Mouse (Mus musculus): Measurements from ENCODE around the gene Angptl4. TPM values are rescaled to one million over a fixed set of nuclear protein-coding genes. Genes with fewer than 3 reads are reported as not detected.
"Not testable (repeated sequence)": the region's sequence is repeated elsewhere in the genome, so short reads cannot be mapped to it uniquely, and the experiment has no call there.

The Angptl4 gene
- polyA plus RNA-seq, 1 experiment from 2014 or later: 22.6 TPM

- Histone ChIP-seq H3K36me3 (replicated peaks) (peaks cover 35% of the 10 kb centered on the region), H3K9ac (no peak overlapping the region), H3K9me3 (no peaks in the 10 kb centered on the region), H3K4me3 (no peak overlapping the region), H3K4me2 (no peak overlapping the region), H3K27ac (no peak overlapping the region), H3K4me1 (no peaks in the 10 kb centered on the region), H3K27me3 (replicated peaks) (no peaks in the 10 kb centered on the region)
- no peak for ATAC-seq (replicated peaks)
- WGBS: 73% methylated on average over 2 of the region's 2 CpGs
These were observed 35.6 kb downstream of the Angptl4 start for GRCm38 (mm10) chr17:33746011-33746410.

- no peak for ATAC-seq (replicated peaks)
- Histone ChIP-seq H3K4me2 (no peak overlapping the region), H3K4me3 (no peak overlapping the region), H3K9ac (no peak overlapping the region), H3K9me3 (no peaks in the 10 kb centered on the region), H3K27me3 (replicated peaks) (no peaks in the 10 kb centered on the region), H3K4me1 (no peaks in the 10 kb centered on the region), H3K27ac (no peak overlapping the region), H3K36me3 (replicated peaks) (peaks cover 35% of the 10 kb centered on the region)
- WGBS: 89% methylated on average over 5 of the region's 5 CpGs
These were observed 36.8 kb downstream of the Angptl4 start for GRCm38 (mm10) chr17:33744686-33745384.

DNA sequence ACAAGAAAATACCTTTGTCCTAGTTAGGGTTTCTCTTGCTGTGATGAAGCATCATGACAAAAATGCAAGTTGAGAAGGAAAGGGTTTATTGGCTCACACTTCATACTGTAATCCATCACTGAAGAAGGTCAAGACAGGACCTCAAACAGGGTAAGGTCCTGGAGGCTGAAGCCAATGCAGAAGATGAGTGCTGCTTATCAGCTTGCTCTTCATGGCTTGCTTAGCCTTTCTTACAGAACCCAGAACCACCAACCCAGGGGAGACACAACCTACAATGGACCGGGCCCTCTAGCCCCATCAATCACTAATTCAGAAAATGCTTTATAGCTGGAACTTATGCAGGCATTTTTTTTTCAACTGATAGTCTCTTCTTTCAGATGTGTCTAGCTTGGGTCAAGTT, 39.2 kb downstream of the Angptl4 start:
- H3K27ac ChIP-seq: no peak overlapping the region
- no peaks in the 10 kb centered on the region for H3K9me3 ChIP-seq
- H3K4me2 ChIP-seq: no peak overlapping the region
- H3K9ac ChIP-seq: no peak overlapping the region
- ATAC-seq (replicated peaks): no peak
- H3K36me3 ChIP-seq (replicated peaks): peaks cover 17% of the 10 kb centered on the region
- WGBS: 98% methylated on average over 1 of the region's 1 CpGs
- no peak overlapping the region for H3K4me3 ChIP-seq
- no peaks in the 10 kb centered on the region for H3K27me3 ChIP-seq (replicated peaks)
- no peaks in the 10 kb centered on the region for H3K4me1 ChIP-seq

GRCm38 (mm10) chr17:33733526-33733925, 48.1 kb downstream of the Angptl4 start:
- not testable (repeated sequence) for H3K4me3 ChIP-seq; ATAC-seq (replicated peaks); H3K27ac ChIP-seq; H3K36me3 ChIP-seq (replicated peaks); H3K27me3 ChIP-seq (replicated peaks); H3K4me2 ChIP-seq; H3K9ac ChIP-seq; H3K9me3 ChIP-seq; H3K4me1 ChIP-seq
- WGBS: 86% methylated on average over 10 of the region's 10 CpGs

GRCm38 (mm10) chr17:33732556-33733083, 49.0 kb downstream of the Angptl4 start:
- H3K36me3 ChIP-seq (replicated peaks); H3K4me2 ChIP-seq; H3K27me3 ChIP-seq (replicated peaks); H3K4me3 ChIP-seq; H3K9ac ChIP-seq; H3K9me3 ChIP-seq; H3K4me1 ChIP-seq; H3K27ac ChIP-seq; ATAC-seq (replicated peaks): not testable (repeated sequence)
- 76% methylated on average over 9 of the region's 9 CpGs for WGBS

GRCm38 (mm10) chr17:33729215-33729614, 52.4 kb downstream of the Angptl4 start:
- WGBS: 76% methylated on average over 2 of the region's 2 CpGs

DNA sequence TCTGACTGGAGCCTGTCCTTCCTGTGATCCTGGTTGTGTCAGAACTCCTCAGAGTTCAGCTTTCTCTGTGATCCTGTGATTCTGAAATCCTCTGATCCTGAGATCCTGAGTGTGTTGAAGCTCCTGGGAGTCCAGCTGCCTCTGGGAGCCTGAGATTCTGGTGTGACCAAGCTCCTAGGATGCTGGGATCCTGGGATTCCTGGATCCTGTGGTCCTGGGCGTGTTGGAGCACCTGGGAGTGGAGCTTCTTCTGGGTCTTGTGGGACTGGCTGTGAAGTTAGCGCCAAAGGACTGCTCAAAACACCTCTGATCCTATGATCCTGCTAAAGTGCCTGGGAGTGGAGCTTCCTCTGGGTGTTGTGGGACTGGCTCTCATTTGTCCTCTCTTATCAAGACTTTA, 53.2 kb downstream of the Angptl4 start:
- no peak for ATAC-seq (replicated peaks)
- Histone ChIP-seq H3K27me3 (replicated peaks) (no peaks in the 10 kb centered on the region), H3K4me2 (no peak overlapping the region), H3K9ac (no peak overlapping the region), H3K27ac (no peak overlapping the region), H3K36me3 (replicated peaks) (no peaks in the 10 kb centered on the region), H3K4me3 (no peak overlapping the region), H3K9me3 (no peaks in the 10 kb centered on the region), H3K4me1 (no peaks in the 10 kb centered on the region)
- WGBS: 82% methylated on average over 2 of the region's 2 CpGs

More at GRCm38 (mm10) chr17:33729215-33729614, 52.4 kb downstream of the Angptl4 start:
- Histone ChIP-seq H3K9ac (no peak overlapping the region), H3K4me3 (no peak overlapping the region), H3K9me3 (no peaks in the 10 kb centered on the region), H3K36me3 (replicated peaks) (no peaks in the 10 kb centered on the region), H3K27me3 (replicated peaks) (no peaks in the 10 kb centered on the region), H3K4me1 (no peaks in the 10 kb centered on the region), H3K4me2 (no peak overlapping the region), H3K27ac (no peak overlapping the region)
- ATAC-seq (replicated peaks): no peak

Other genes starting within 250 kb of the Angptl4 start
- 1.5 and 1.9 TPM in 2 replicates for gene Myo1f, start 226.1 kb downstream of the Angptl4 start, polyA plus RNA-seq (2015; fragmentation: Nextera tagmentation; extraction: Ambion mirVana)
- gene Zfp414, start 152.7 kb downstream of the Angptl4 start, polyA plus RNA-seq (2015; fragmentation: Nextera tagmentation; extraction: Ambion mirVana): 79.7 and 80.6 TPM in 2 replicates
- 0.59 and 0.83 TPM in 2 replicates for gene Pram1, start 143.8 kb downstream of the Angptl4 start, polyA plus RNA-seq (2015; fragmentation: Nextera tagmentation; extraction: Ambion mirVana)
- 197 and 208 TPM in 2 replicates for gene Hnrnpm, start 95.0 kb downstream of the Angptl4 start, polyA plus RNA-seq (2015; fragmentation: Nextera tagmentation; extraction: Ambion mirVana)
- 71.2 and 79.2 TPM in 2 replicates for gene March2, start 63.2 kb downstream of the Angptl4 start, polyA plus RNA-seq (2015; fragmentation: Nextera tagmentation; extraction: Ambion mirVana)
- gene Rab11b, start 21.3 kb downstream of the Angptl4 start, polyA plus RNA-seq (2015; fragmentation: Nextera tagmentation; extraction: Ambion mirVana): 630 and 639 TPM in 2 replicates
- gene Kank3, start 28.7 kb upstream of the Angptl4 start, polyA plus RNA-seq (2015; fragmentation: Nextera tagmentation; extraction: Ambion mirVana): 51.5 and 53.4 TPM in 2 replicates
- gene Rps28, start 42.7 kb upstream of the Angptl4 start, polyA plus RNA-seq (2015; fragmentation: Nextera tagmentation; extraction: Ambion mirVana): 476 TPM in 2 replicates
- 467 and 476 TPM in 2 replicates for gene Ndufa7, start 42.7 kb upstream of the Angptl4 start, polyA plus RNA-seq (2015; fragmentation: Nextera tagmentation; extraction: Ambion mirVana)
- 50.8 and 58.9 TPM in 2 replicates for gene Cd320, start 61.3 kb upstream of the Angptl4 start, polyA plus RNA-seq (2015; fragmentation: Nextera tagmentation; extraction: Ambion mirVana)
- not detected in 2 replicates for gene Gm7029, start 92.0 kb upstream of the Angptl4 start, polyA plus RNA-seq (2015; fragmentation: Nextera tagmentation; extraction: Ambion mirVana)
- 1.5 and 2.6 TPM in 2 replicates for gene Kifc1, start 108.8 kb upstream of the Angptl4 start, polyA plus RNA-seq (2015; fragmentation: Nextera tagmentation; extraction: Ambion mirVana)
- 0.50 and 0.51 TPM in 2 replicates for gene Platr17, start 123.3 kb upstream of the Angptl4 start, polyA plus RNA-seq (2015; fragmentation: Nextera tagmentation; extraction: Ambion mirVana)
- gene Daxx, start 127.6 kb upstream of the Angptl4 start, polyA plus RNA-seq (2015; fragmentation: Nextera tagmentation; extraction: Ambion mirVana): 59.4 and 61.1 TPM in 2 replicates
- 23.6 and 28.6 TPM in 2 replicates for gene Tapbp, start 134.1 kb upstream of the Angptl4 start, polyA plus RNA-seq (2015; fragmentation: Nextera tagmentation; extraction: Ambion mirVana)
- gene Zbtb22, start 134.1 kb upstream of the Angptl4 start, polyA plus RNA-seq (2015; fragmentation: Nextera tagmentation; extraction: Ambion mirVana): 18.1 and 18.3 TPM in 2 replicates
- 60.9 and 61.1 TPM in 2 replicates for gene Rgl2, start 147.7 kb upstream of the Angptl4 start, polyA plus RNA-seq (2015; fragmentation: Nextera tagmentation; extraction: Ambion mirVana)
- 178 TPM in 2 replicates for gene Pfdn6, start 158.5 kb upstream of the Angptl4 start, polyA plus RNA-seq (2015; fragmentation: Nextera tagmentation; extraction: Ambion mirVana)
- 25.9 and 26.2 TPM in 2 replicates for gene Wdr46, start 158.8 kb upstream of the Angptl4 start, polyA plus RNA-seq (2015; fragmentation: Nextera tagmentation; extraction: Ambion mirVana)
- gene B3galt4, start 169.7 kb upstream of the Angptl4 start, polyA plus RNA-seq (2015; fragmentation: Nextera tagmentation; extraction: Ambion mirVana): 14.9 and 15.1 TPM in 2 replicates
- 80.9 and 84.4 TPM in 2 replicates for gene Vps52, start 174.0 kb upstream of the Angptl4 start, polyA plus RNA-seq (2015; fragmentation: Nextera tagmentation; extraction: Ambion mirVana)
- gene Rps18, start 174.2 kb upstream of the Angptl4 start, polyA plus RNA-seq (2015; fragmentation: Nextera tagmentation; extraction: Ambion mirVana): 689 and 743 TPM in 2 replicates
- 19.0 and 20.1 TPM in 2 replicates for gene H2-K1, start 218.5 kb upstream of the Angptl4 start, polyA plus RNA-seq (2015; fragmentation: Nextera tagmentation; extraction: Ambion mirVana)
- 22.8 and 26.3 TPM in 2 replicates for gene Ring1, start 242.8 kb upstream of the Angptl4 start, polyA plus RNA-seq (2015; fragmentation: Nextera tagmentation; extraction: Ambion mirVana)
- gene H2-Ke6, start 246.2 kb upstream of the Angptl4 start, polyA plus RNA-seq (2015; fragmentation: Nextera tagmentation; extraction: Ambion mirVana): 65.6 and 74.1 TPM in 2 replicates
- gene Slc39a7, start 249.9 kb upstream of the Angptl4 start, polyA plus RNA-seq (2015; fragmentation: Nextera tagmentation; extraction: Ambion mirVana): 178 and 184 TPM in 2 replicates
- gene Rxrb, start 250.0 kb upstream of the Angptl4 start, polyA plus RNA-seq (2015; fragmentation: Nextera tagmentation; extraction: Ambion mirVana): 64.7 and 65.5 TPM in 2 replicates